Mouse (Mus musculus) heart, embryonic 11.5 days (tissue): Measurements from ENCODE around the gene Cd300lf. TPM values are rescaled to one million over a fixed set of nuclear protein-coding genes. Genes with fewer than 3 reads are reported as not detected.

Experiments used
- ATAC-seq: fragments of 200-750 bp; cut with Nextera tagmentation; replicated peaks from 2 replicates; pipeline ENCODE4 v1.8.0; 2017; ENCODE audit warnings: moderate library complexity; ENCODE audit not compliant: insufficient number of reproducible peaks, low FRiP score, low TSS enrichment
- H3K27ac ChIP-seq: fragments of 300-500 bp; sonication (generic); 2 replicates; pipeline ENCODE4 v1.5.1; 2014; ENCODE audit warnings: mild to moderate bottlenecking, low read depth, low read length
- H3K27me3 ChIP-seq: fragments of 300-500 bp; sonication (generic); 2 replicates; pipeline ENCODE4 v1.6.1; 2014; ENCODE audit warnings: mild to moderate bottlenecking, low read length, mixed read lengths; ENCODE audit not compliant: control insufficient read depth, insufficient read depth
- H3K36me3 ChIP-seq: fragments of 300-500 bp; sonication (generic); 2 replicates; pipeline ENCODE4 v1.6.1; 2014; ENCODE audit warnings: mild to moderate bottlenecking, low read length, moderate library complexity, mixed read lengths; ENCODE audit not compliant: control insufficient read depth, insufficient read depth
- H3K4me1 ChIP-seq: fragments of 300-500 bp; sonication (generic); 2 replicates; pipeline ENCODE4 v1.6.1; 2014; ENCODE audit warnings: low read length; ENCODE audit not compliant: control insufficient read depth, insufficient read depth
- H3K4me2 ChIP-seq: fragments of 300-500 bp; sonication (generic); 2 replicates; pipeline ENCODE4 v1.6.1; 2014; ENCODE audit warnings: mild to moderate bottlenecking, moderate library complexity
- H3K4me3 ChIP-seq: fragments of 300-500 bp; sonication (generic); 2 replicates; pipeline ENCODE4 v1.5.1; 2014; ENCODE audit warnings: low read depth, low read length
- H3K9ac ChIP-seq: fragments of 300-500 bp; sonication (generic); 2 replicates; pipeline ENCODE4 v1.6.1; 2014; ENCODE audit warnings: mild to moderate bottlenecking, low read depth, low read length, moderate library complexity
- H3K9me3 ChIP-seq: fragments of 300-500 bp; sonication (generic); replicated peaks from 2 replicates; pipeline ENCODE4 v1.6.1; 2016; ENCODE audit warnings: low read length; ENCODE audit not compliant: control insufficient read depth
- WGBS: fragments of 180-500 bp; shearing (Covaris S2); extraction: QIAGEN DNeasy Blood & Tissue Kit; methylation state at CpG from one replicate; pipeline ENCODE4 v1.1.7; 2014; ENCODE audit not compliant: insufficient replicate concordance; 5-methylcytosine and 5-hydroxymethylcytosine counted together
- polyA plus RNA-seq: library from polyadenylated mRNA; unstranded; fragments of >200 nt; fragmentation: Nextera tagmentation; extraction: Ambion mirVana; gene quantifications from 2 replicates; pipeline ENCODE4 v1.2.1, GENCODE M21; 2014

Cd300lf gene
- polyA plus RNA-seq, 1 experiment from 2014 or later, result 0.19 TPM

DNA sequence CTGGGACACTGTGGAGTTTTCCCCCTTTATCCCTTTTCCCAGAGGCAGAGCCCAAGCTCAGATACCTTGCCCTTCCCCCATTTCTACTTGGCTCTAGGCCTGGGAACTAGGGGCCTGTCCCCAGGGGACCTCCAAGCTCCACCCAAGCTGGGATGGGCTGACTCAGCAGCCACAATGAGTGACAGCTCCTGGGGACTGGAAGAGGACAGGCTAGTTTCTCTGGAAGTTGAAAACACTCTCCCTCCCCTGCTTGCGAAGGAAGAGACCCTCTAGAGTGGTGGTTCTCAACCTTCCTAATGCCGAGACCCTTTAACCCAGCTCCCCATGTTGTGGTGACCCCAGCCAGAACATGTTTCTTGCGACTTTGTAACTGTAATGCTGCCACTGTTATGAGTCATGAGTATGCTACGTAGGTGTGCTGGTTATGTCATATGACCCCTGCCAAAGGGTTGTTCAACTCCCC lies 39.1 kb upstream of the Cd300lf start:
- Histone ChIP-seq H3K4me1 (peaks cover 32% of the 10 kb centered on the region), H3K27me3 (peaks cover 6% of the 10 kb centered on the region), H3K27ac (no peak overlapping the region), H3K4me2 (no peak overlapping the region; the same call in none of the 2 replicates), H3K9me3 (no peaks in the 10 kb centered on the region), H3K9ac (no peak overlapping the region), H3K4me3 (no peak overlapping the region), H3K36me3 (no peaks in the 10 kb centered on the region)
- WGBS, result 17% methylated on average over 4 of the region's 4 CpGs
- no peak for ATAC-seq

DNA sequence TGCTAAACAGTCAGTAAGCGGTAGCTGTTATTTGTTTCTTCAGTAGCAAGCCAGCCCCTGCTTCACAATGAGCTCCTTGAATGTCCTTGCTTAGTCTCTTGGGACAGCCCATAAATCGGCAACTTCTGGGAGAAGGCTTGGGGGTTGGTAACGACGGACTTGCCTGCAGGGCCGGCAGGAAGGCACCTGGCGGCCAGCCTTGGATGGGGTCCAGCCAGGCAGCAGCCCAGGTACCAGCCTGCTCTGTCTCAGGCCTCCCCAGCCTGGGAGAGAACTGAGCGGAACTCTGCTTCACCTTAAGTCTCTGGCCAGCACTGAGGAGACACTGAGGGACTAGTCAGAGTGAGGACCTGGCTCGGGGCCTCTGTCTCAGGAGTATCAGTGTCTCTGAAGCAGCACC lies 37.3 kb upstream of the Cd300lf start:
- no peak for ATAC-seq
- Histone ChIP-seq H3K9ac (no peak overlapping the region), H3K27ac (no peak overlapping the region), H3K9me3 (no peaks in the 10 kb centered on the region), H3K4me2 (no peak overlapping the region), H3K27me3 (peaks cover 4% of the 10 kb centered on the region), H3K36me3 (no peaks in the 10 kb centered on the region), H3K4me1 (peaks cover 28% of the 10 kb centered on the region), H3K4me3 (no peak overlapping the region)
- 47% methylated on average over 8 of the region's 8 CpGs for WGBS

GRCm38 (mm10) chr11:115169430-115169829 lies 35.6 kb upstream of the Cd300lf start:
- 86% methylated on average over 4 of the region's 4 CpGs for WGBS
- Histone ChIP-seq H3K27ac (no peak overlapping the region), H3K36me3 (no peaks in the 10 kb centered on the region), H3K9ac (no peak overlapping the region), H3K4me1 (peaks cover 34% of the 10 kb centered on the region), H3K4me2 (no peak overlapping the region), H3K27me3 (peaks cover 3% of the 10 kb centered on the region), H3K4me3 (no peak overlapping the region), H3K9me3 (no peaks in the 10 kb centered on the region)
- no peak for ATAC-seq

- H3K27me3 ChIP-seq, result peaks cover 6% of the 10 kb centered on the region
- H3K4me1 ChIP-seq, result peaks cover 21% of the 10 kb centered on the region
- ATAC-seq, result no peak
- no peaks in the 10 kb centered on the region for H3K9me3 ChIP-seq
- H3K36me3 ChIP-seq, result no peaks in the 10 kb centered on the region
- 71% methylated on average over 8 of the region's 8 CpGs for WGBS
- H3K4me3 ChIP-seq, result no peak overlapping the region
- H3K27ac ChIP-seq, result no peak overlapping the region
- no peak overlapping the region for H3K9ac ChIP-seq
- no peak overlapping the region for H3K4me2 ChIP-seq
Measured at GRCm38 (mm10) chr11:115167631-115168249, 33.9 kb upstream of the Cd300lf start.

DNA sequence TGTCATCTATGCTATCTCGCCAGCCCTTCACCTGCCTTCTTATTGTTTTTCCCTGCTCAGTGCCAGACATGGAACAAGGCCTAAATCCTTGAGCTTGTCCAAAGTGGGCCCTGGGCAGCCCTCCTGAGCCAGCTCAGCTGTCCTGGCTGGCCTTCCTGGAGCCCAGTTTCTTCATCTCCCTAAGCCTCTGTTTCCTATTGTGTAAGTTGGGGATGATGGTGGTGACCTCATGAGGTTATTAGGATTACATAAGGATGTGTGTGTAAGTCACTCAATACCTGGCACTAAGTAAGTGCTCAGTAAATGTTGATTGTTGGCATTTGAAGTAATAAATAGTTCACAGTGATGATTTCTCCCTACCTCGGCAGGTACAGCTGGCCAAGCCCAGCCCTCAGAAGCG lies 33.0 kb upstream of the Cd300lf start:
- Histone ChIP-seq H3K4me1 (peaks cover 20% of the 10 kb centered on the region), H3K27ac (no peak overlapping the region), H3K9ac (no peak overlapping the region), H3K9me3 (no peaks in the 10 kb centered on the region), H3K36me3 (no peaks in the 10 kb centered on the region), H3K27me3 (peaks cover 6% of the 10 kb centered on the region), H3K4me2 (no peak overlapping the region), H3K4me3 (no peak overlapping the region)
- ATAC-seq, result no peak
- WGBS, result 85% methylated on average over 3 of the region's 3 CpGs

- Histone ChIP-seq H3K9ac (0 out of 2 replicates have a peak overlapping the region, but pooled peaks have one; percentile 12), H3K27me3 (peaks cover 6% of the 10 kb centered on the region; the same call in 1 of the 2 replicates), H3K9me3 (no peaks in the 10 kb centered on the region), H3K4me3 (peak overlapping the region; percentile 79), H3K4me1 (peaks cover 20% of the 10 kb centered on the region), H3K4me2 (peak overlapping the region; percentile 94), H3K27ac (no peak overlapping the region), H3K36me3 (no peaks in the 10 kb centered on the region)
- no peak for ATAC-seq
- WGBS, result 3% methylated on average over 9 of the region's 9 CpGs
Measured at GRCm38 (mm10) chr11:115164976-115165374, 31.2 kb upstream of the Cd300lf start.

GRCm38 (mm10) chr11:115164341-115164975 lies 30.7 kb upstream of the Cd300lf start:
- H3K36me3 ChIP-seq, result no peaks in the 10 kb centered on the region
- peaks cover 20% of the 10 kb centered on the region for H3K4me1 ChIP-seq
- H3K27ac ChIP-seq, result no peak overlapping the region
- no peak for ATAC-seq
- peaks cover 6% of the 10 kb centered on the region; the same call in 1 of the 2 replicates for H3K27me3 ChIP-seq
- WGBS, result 0% methylated on average over 14 of the region's 14 CpGs
- no peaks in the 10 kb centered on the region for H3K9me3 ChIP-seq
- peak overlapping the region; percentile 94 for H3K4me2 ChIP-seq
- H3K9ac ChIP-seq, result peak overlapping the region; percentile 52
- peak overlapping the region; percentile 79 for H3K4me3 ChIP-seq

- peaks cover 20% of the 10 kb centered on the region for H3K4me1 ChIP-seq
- H3K27ac ChIP-seq, result no peak overlapping the region
- peaks cover 6% of the 10 kb centered on the region; the same call in 1 of the 2 replicates for H3K27me3 ChIP-seq
- H3K4me3 ChIP-seq, result peak overlapping the region; percentile 79
- WGBS, result under 1% methylated on average over 47 of the region's 47 CpGs
- H3K9me3 ChIP-seq, result no peaks in the 10 kb centered on the region
- no peak; the same call in 1 of the 2 replicates for ATAC-seq
- no peaks in the 10 kb centered on the region for H3K36me3 ChIP-seq
- peak overlapping the region; percentile 70 for H3K9ac ChIP-seq
- H3K4me2 ChIP-seq, result peak overlapping the region; percentile 94
Measured at GRCm38 (mm10) chr11:115163568-115164150, 29.9 kb upstream of the Cd300lf start.
